Mouse (Mus musculus) stomach, postnatal 0 days (tissue): ENCODE results near the gene Usp29. TPM values are rescaled to one million over a fixed set of nuclear protein-coding genes. Genes with fewer than 3 reads are reported as not detected.
"Not testable (repeated sequence)": the region's sequence is repeated elsewhere in the genome, so short reads cannot be mapped to it uniquely, and the experiment has no call there.

Source experiments
- ATAC-seq: fragments of 200-750 bp; cut with Nextera tagmentation; 2 replicates; pipeline ENCODE4 v1.8.0; 2017; ENCODE audit not compliant: low FRiP score, low TSS enrichment
- DNase-seq: peaks from one replicate; pipeline ENCODE4 v3.0.0-alpha.2; 2016; ENCODE audit warnings: low spot score
- H3K27ac ChIP-seq: fragments of 300-500 bp; sonication (generic); replicated peaks from 2 replicates; pipeline ENCODE4 v1.5.1; 2014; ENCODE audit warnings: mild to moderate bottlenecking, control low read depth
- H3K27me3 ChIP-seq: fragments of 300-500 bp; sonication (generic); 2 replicates; pipeline ENCODE4 v1.6.1; 2014; ENCODE audit warnings: low read length; ENCODE audit not compliant: control insufficient read depth, insufficient read depth
- H3K36me3 ChIP-seq: fragments of 300-500 bp; sonication (generic); 2 replicates; pipeline ENCODE4 v1.6.1; 2014; ENCODE audit warnings: low read length, mixed read lengths; ENCODE audit not compliant: control insufficient read depth, insufficient read depth
- H3K4me1 ChIP-seq: fragments of 300-500 bp; sonication (generic); replicated peaks from 2 replicates; pipeline ENCODE4 v1.6.1; 2014; ENCODE audit warnings: antibody characterized with exemption; ENCODE audit not compliant: control insufficient read depth, insufficient read depth
- H3K4me2 ChIP-seq: fragments of 300-500 bp; sonication (generic); replicated peaks from 2 replicates; pipeline ENCODE4 v1.6.1; 2014; ENCODE audit warnings: low read depth, mild to moderate bottlenecking, control low read depth, moderate library complexity
- H3K4me3 ChIP-seq: fragments of 300-500 bp; sonication (generic); 2 replicates; pipeline ENCODE4 v1.5.1; 2014; ENCODE audit warnings: low read depth, low read length, control low read depth
- H3K9ac ChIP-seq: fragments of 300-500 bp; sonication (generic); 2 replicates; pipeline ENCODE4 v1.6.1; 2014; ENCODE audit warnings: mild to moderate bottlenecking, low read length, control low read depth, mixed read lengths
- H3K9me3 ChIP-seq: fragments of 300-500 bp; sonication (generic); 2 replicates; pipeline ENCODE4 v1.6.1; 2016; ENCODE audit warnings: low read length; ENCODE audit not compliant: control insufficient read depth
- CTCF ChIP-seq: IDR thresholded peaks from 2 replicates; pipeline ENCODE4 v1.5.1; 2016; ENCODE audit warnings: antibody characterized with exemption, low read depth, mild to moderate bottlenecking, moderate library complexity
- EP300 ChIP-seq: optimal IDR thresholded peaks from 2 replicates; pipeline ENCODE3; 2016; ENCODE audit warnings: antibody characterized with exemption
- WGBS: fragments of 180-500 bp; shearing (Covaris S2); extraction: QIAGEN DNeasy Blood & Tissue Kit; methylation state at CpG from one replicate; pipeline ENCODE4 v1.1.7; 2014; 5-methylcytosine and 5-hydroxymethylcytosine counted together
- polyA plus RNA-seq: library from polyadenylated mRNA; unstranded; fragments of >200 nt; fragmentation: Nextera tagmentation; extraction: Ambion mirVana; gene quantifications from 2 replicates; pipeline ENCODE4 v1.2.1, GENCODE M21; 2015

Gene Usp29
- polyA plus RNA-seq, 1 experiment from 2014 or later: 1.0 TPM

- H3K4me3 ChIP-seq: no peak overlapping the region
- H3K27ac ChIP-seq: no peak overlapping the region
- no peak overlapping the region for H3K9ac ChIP-seq
- no peaks in the 10 kb centered on the region for H3K4me1 ChIP-seq
- no peak overlapping the region for H3K4me2 ChIP-seq
- H3K27me3 ChIP-seq: no peaks in the 10 kb centered on the region
- no peaks in the 10 kb centered on the region for H3K9me3 ChIP-seq
- no peak for ATAC-seq
- TF ChIP-seq EP300 (no peak), CTCF (no peak)
- WGBS: 31% methylated on average over 4 of the region's 4 CpGs
- DNase-seq: no peak
- H3K36me3 ChIP-seq: no peaks in the 10 kb centered on the region
Measured at GRCm38 (mm10) chr7:6753440-6753839, 23.1 kb downstream of the Usp29 start.

GRCm38 (mm10) chr7:6756777-6757291 is 26.5 kb downstream of the Usp29 start:
- ATAC-seq (no peak), DNase-seq (no peak)
- H3K27me3 ChIP-seq: no peaks in the 10 kb centered on the region
- H3K9me3 ChIP-seq: no peaks in the 10 kb centered on the region
- no peak overlapping the region for H3K9ac ChIP-seq
- H3K36me3 ChIP-seq: no peaks in the 10 kb centered on the region
- H3K4me3 ChIP-seq: no peak overlapping the region
- 67% methylated on average over 4 of the region's 4 CpGs for WGBS
- H3K27ac ChIP-seq: no peak overlapping the region
- H3K4me2 ChIP-seq: no peak overlapping the region
- no peak for TF ChIP-seq CTCF
- TF ChIP-seq EP300: no peak
- H3K4me1 ChIP-seq: no peaks in the 10 kb centered on the region

GRCm38 (mm10) chr7:6759698-6760097 is 29.3 kb downstream of the Usp29 start:
- no peak for DNase-seq
- no peak overlapping the region for H3K4me3 ChIP-seq
- no peak for ATAC-seq
- H3K9ac ChIP-seq: no peak overlapping the region
- H3K4me2 ChIP-seq: no peak overlapping the region
- H3K27ac ChIP-seq: no peak overlapping the region
- 73% methylated on average over 12 of the region's 12 CpGs for WGBS
- no peaks in the 10 kb centered on the region for H3K36me3 ChIP-seq
- no peaks in the 10 kb centered on the region for H3K27me3 ChIP-seq
- no peaks in the 10 kb centered on the region for H3K9me3 ChIP-seq
- no peak for TF ChIP-seq CTCF
- TF ChIP-seq EP300: no peak
- no peaks in the 10 kb centered on the region for H3K4me1 ChIP-seq

- no peak for ATAC-seq
- H3K9me3 ChIP-seq: no peaks in the 10 kb centered on the region
- H3K27ac ChIP-seq: no peak overlapping the region
- no peaks in the 10 kb centered on the region for H3K4me1 ChIP-seq
- H3K9ac ChIP-seq: no peak overlapping the region
- no peak for TF ChIP-seq EP300
- TF ChIP-seq CTCF: no peak
- DNase-seq: no peak
- no peak overlapping the region for H3K4me3 ChIP-seq
- H3K27me3 ChIP-seq: no peaks in the 10 kb centered on the region
- 72% methylated on average over 6 of the region's 6 CpGs for WGBS
- H3K36me3 ChIP-seq: no peaks in the 10 kb centered on the region
- H3K4me2 ChIP-seq: no peak overlapping the region
Measured at GRCm38 (mm10) chr7:6760170-6760569, 29.8 kb downstream of the Usp29 start.

- ATAC-seq (peak; percentile 63; the same call in 1 of the 2 replicates), DNase-seq (no peak)
- no peaks in the 10 kb centered on the region for H3K4me1 ChIP-seq
- no peaks in the 10 kb centered on the region for H3K36me3 ChIP-seq
- no peak overlapping the region for H3K9ac ChIP-seq
- no peak overlapping the region for H3K4me2 ChIP-seq
- H3K4me3 ChIP-seq: no peak overlapping the region
- no peak for TF ChIP-seq EP300
- no peaks in the 10 kb centered on the region for H3K9me3 ChIP-seq
- no peak overlapping the region for H3K27ac ChIP-seq
- WGBS: 35% methylated on average over 5 of the region's 5 CpGs
- H3K27me3 ChIP-seq: no peaks in the 10 kb centered on the region
Measured at GRCm38 (mm10) chr7:6765240-6765639, 34.9 kb downstream of the Usp29 start.

- H3K27ac ChIP-seq: peak overlapping the region; percentile 24
- no peak overlapping the region for H3K4me2 ChIP-seq
- DNase-seq (no peak), ATAC-seq (peak; percentile 66)
- no peaks in the 10 kb centered on the region for H3K36me3 ChIP-seq
- H3K27me3 ChIP-seq: no peaks in the 10 kb centered on the region
- no peaks in the 10 kb centered on the region for H3K9me3 ChIP-seq
- 7% methylated on average over 8 of the region's 8 CpGs for WGBS
- H3K4me1 ChIP-seq: peaks cover 4% of the 10 kb centered on the region
- H3K9ac ChIP-seq: peak overlapping the region; percentile 38; the same call in 1 of the 2 replicates
- TF ChIP-seq CTCF (no peak), EP300 (no peak)
- no peak overlapping the region for H3K4me3 ChIP-seq
Measured at GRCm38 (mm10) chr7:6770286-6770685, 39.9 kb downstream of the Usp29 start.

GRCm38 (mm10) chr7:6773865-6774413 is 43.6 kb downstream of the Usp29 start:
- not testable (repeated sequence) for H3K36me3 ChIP-seq, ATAC-seq, H3K4me3 ChIP-seq, DNase-seq, H3K4me1 ChIP-seq, H3K27ac ChIP-seq, H3K27me3 ChIP-seq, H3K9me3 ChIP-seq, H3K9ac ChIP-seq, H3K4me2 ChIP-seq
- WGBS: 53% methylated on average over 11 of the region's 11 CpGs
